Mouse (Mus musculus) liver, embryonic 16.5 days (tissue): ENCODE data around the gene Cdkn1b. TPM values are rescaled to one million over a fixed set of nuclear protein-coding genes. Genes with fewer than 3 reads are reported as not detected.

Experiments used
- ATAC-seq: fragments of 200-750 bp; cut with Nextera tagmentation; 2 replicates; pipeline ENCODE4 v1.8.0; 2017; ENCODE audit warnings: low read depth, mild to moderate bottlenecking, moderate number of reproducible peaks, moderate library complexity
- H3K27ac ChIP-seq: fragments of 300-500 bp; sonication (generic); 2 replicates; pipeline ENCODE4 v1.5.1; 2014; ENCODE audit warnings: mild to moderate bottlenecking, low read length
- H3K27me3 ChIP-seq: fragments of 300-500 bp; sonication (generic); 2 replicates; pipeline ENCODE4 v1.6.1; 2014; ENCODE audit warnings: low read depth, low read length, mixed read lengths; ENCODE audit not compliant: control insufficient read depth, insufficient read depth
- H3K36me3 ChIP-seq: fragments of 300-500 bp; sonication (generic); 2 replicates; pipeline ENCODE4 v1.6.1; 2014; ENCODE audit warnings: mild to moderate bottlenecking; ENCODE audit not compliant: control insufficient read depth, insufficient read depth
- H3K4me1 ChIP-seq: fragments of 300-500 bp; sonication (generic); 2 replicates; pipeline ENCODE4 v1.6.1; 2014; ENCODE audit warnings: low read depth, low read length, mixed read lengths; ENCODE audit not compliant: control insufficient read depth
- H3K4me2 ChIP-seq: fragments of 300-500 bp; sonication (generic); 2 replicates; pipeline ENCODE4 v1.6.1; 2014; ENCODE audit warnings: low read depth, low read length, mixed read lengths
- H3K4me3 ChIP-seq: fragments of 300-500 bp; sonication (generic); 2 replicates; pipeline ENCODE4 v1.5.1; 2014; ENCODE audit warnings: low read depth, mild to moderate bottlenecking, low read length
- H3K9ac ChIP-seq: fragments of 300-500 bp; sonication (generic); 2 replicates; pipeline ENCODE4 v1.6.1; 2014; ENCODE audit warnings: low read depth, low read length
- H3K9me3 ChIP-seq: fragments of 300-500 bp; sonication (generic); replicated peaks from 2 replicates; pipeline ENCODE4 v1.6.1; 2016; ENCODE audit warnings: low read length; ENCODE audit not compliant: control insufficient read depth
- WGBS: fragments of 180-500 bp; shearing (Covaris S2); extraction: QIAGEN DNeasy Blood & Tissue Kit; methylation state at CpG from one replicate; pipeline ENCODE4 v1.1.7; 2014; ENCODE audit not compliant: insufficient replicate concordance; 5-methylcytosine and 5-hydroxymethylcytosine counted together
- polyA plus RNA-seq: library from polyadenylated mRNA; unstranded; fragments of >200 nt; fragmentation: Nextera tagmentation; extraction: Ambion mirVana; gene quantifications from 2 replicates; pipeline ENCODE4 v1.2.1, GENCODE M21; 2015

Gene Cdkn1b
- polyA plus RNA-seq, 1 experiment from 2014 or later, result 11.7 TPM

- Histone ChIP-seq H3K27ac (no peak overlapping the region), H3K9me3 (no peaks in the 10 kb centered on the region), H3K4me1 (peaks cover 33% of the 10 kb centered on the region), H3K4me2 (peak overlapping the region; percentile 58), H3K27me3 (no peaks in the 10 kb centered on the region), H3K36me3 (peaks cover 16% of the 10 kb centered on the region), H3K4me3 (peak overlapping the region; percentile 18), H3K9ac (peak overlapping the region; percentile 3; the same call in 1 of the 2 replicates)
- no peak for ATAC-seq
- 49% methylated on average over 4 of the region's 4 CpGs for WGBS
These were observed 5.6 kb downstream of the Cdkn1b start for GRCm38 (mm10) chr6:134925673-134926337.

DNA sequence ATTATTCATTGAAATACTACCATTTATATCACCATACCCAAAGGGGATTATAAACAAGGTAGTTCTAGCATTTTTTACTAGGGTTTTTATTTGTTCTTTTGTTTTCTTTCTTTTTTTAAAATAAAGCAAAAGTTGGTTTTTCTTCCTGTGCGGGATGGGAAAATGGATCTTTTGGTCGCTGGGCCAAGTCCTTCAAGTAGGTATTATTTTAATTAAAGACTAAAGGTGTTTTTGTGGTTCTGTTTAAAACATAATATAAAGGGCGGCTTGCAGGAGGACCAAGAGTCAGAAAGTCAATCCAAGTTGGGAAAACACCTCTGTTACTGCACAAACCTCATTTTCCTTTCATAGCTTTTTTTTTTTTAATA is 6.1 kb downstream of the Cdkn1b start:
- H3K9me3 ChIP-seq, result no peaks in the 10 kb centered on the region
- no peak for ATAC-seq
- H3K9ac ChIP-seq, result peak overlapping the region; percentile 94
- WGBS, result 25% methylated on average over 3 of the region's 3 CpGs
- H3K4me3 ChIP-seq, result peak overlapping the region; percentile 86
- peak overlapping the region; percentile 99 for H3K4me2 ChIP-seq
- H3K4me1 ChIP-seq, result peaks cover 38% of the 10 kb centered on the region
- H3K27ac ChIP-seq, result peak overlapping the region; percentile 100
- H3K36me3 ChIP-seq, result peaks cover 16% of the 10 kb centered on the region
- no peaks in the 10 kb centered on the region for H3K27me3 ChIP-seq

- Histone ChIP-seq H3K9me3 (no peaks in the 10 kb centered on the region), H3K36me3 (peaks cover 16% of the 10 kb centered on the region), H3K4me3 (peak overlapping the region; percentile 86), H3K27ac (peak overlapping the region; percentile 100), H3K9ac (peak overlapping the region; percentile 94), H3K4me2 (peak overlapping the region; percentile 99), H3K27me3 (no peaks in the 10 kb centered on the region), H3K4me1 (peaks cover 37% of the 10 kb centered on the region)
- WGBS, result under 1% methylated on average over 63 of the region's 63 CpGs
- ATAC-seq, result peak; percentile 12
These were observed 6.8 kb downstream of the Cdkn1b start for GRCm38 (mm10) chr6:134926803-134927594.

DNA sequence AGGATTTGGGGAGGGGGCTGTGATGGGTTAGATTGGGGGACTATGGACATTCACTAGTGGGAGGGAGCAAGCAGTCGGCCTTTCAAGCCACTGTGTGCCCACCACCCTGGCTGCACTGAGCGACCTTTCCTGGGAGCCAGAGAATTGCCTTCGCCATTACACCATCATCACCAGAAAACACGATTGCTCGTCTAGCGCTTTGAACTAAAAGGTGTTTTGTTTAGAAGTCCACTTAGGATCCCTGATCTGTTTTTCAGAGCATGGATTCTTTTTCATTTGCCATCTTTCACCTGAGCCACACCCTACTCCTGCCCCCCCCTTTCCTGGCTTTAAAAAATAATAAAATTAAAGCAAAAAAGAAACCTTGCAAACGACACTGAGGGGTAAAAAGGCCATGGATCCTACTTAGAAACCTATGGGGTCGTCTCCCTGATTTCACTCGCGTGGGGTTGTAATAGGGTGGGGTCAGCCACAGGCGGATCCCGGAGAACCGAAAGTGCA is 7.4 kb downstream of the Cdkn1b start:
- WGBS, result under 1% methylated on average over 13 of the region's 13 CpGs
- ATAC-seq, result no peak
- Histone ChIP-seq H3K9me3 (no peaks in the 10 kb centered on the region), H3K4me3 (peak overlapping the region; percentile 86), H3K9ac (peak overlapping the region; percentile 94), H3K27me3 (no peaks in the 10 kb centered on the region), H3K4me2 (peak overlapping the region; percentile 99), H3K27ac (peak overlapping the region; percentile 100), H3K4me1 (peaks cover 36% of the 10 kb centered on the region), H3K36me3 (peaks cover 13% of the 10 kb centered on the region)

DNA sequence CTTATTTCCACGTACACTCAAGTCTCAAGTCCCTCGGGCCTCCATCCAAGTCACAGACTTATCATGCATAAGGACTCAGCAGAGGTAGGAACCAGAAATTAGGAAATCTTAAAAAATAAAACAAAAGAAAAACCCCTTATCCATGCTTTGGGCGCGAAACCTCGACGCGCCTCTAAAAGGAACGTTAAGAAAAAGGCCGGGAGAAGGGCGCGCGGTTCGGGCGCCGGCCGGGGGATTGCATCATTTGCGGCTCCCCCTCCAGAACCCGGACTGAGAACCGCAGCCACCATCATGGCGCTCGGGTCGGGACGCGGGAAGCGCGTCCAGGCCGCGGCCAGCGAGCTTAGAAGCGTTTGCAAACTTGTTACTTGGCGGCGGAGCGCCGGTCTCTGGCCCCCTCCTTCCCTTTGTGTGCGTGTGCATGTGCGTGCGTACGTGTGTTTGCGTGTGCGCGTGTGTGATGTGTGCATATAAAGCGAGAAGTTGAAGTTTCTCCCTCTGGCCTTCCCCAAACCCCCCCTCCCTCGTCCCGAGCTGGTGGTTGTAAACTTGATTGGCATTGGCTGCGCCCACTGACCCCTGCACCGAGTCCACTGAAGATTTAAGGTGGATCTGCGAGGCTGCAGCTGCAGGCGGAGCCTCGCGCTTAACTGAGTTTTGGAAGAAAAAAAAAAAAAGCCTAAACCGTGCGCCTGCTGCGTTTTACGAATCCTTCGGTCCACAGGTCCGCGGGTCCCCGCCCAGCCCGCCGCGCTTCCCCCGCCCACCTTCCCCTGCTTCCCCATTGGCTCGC is 8.1 kb downstream of the Cdkn1b start:
- peaks cover 10% of the 10 kb centered on the region for H3K36me3 ChIP-seq
- under 1% methylated on average over 63 of the region's 63 CpGs for WGBS
- H3K4me3 ChIP-seq, result peak overlapping the region; percentile 86
- peak overlapping the region; percentile 99 for H3K4me2 ChIP-seq
- H3K27ac ChIP-seq, result peak overlapping the region; percentile 100
- peak; percentile 79 for ATAC-seq
- H3K9me3 ChIP-seq, result no peaks in the 10 kb centered on the region
- peak overlapping the region; percentile 94 for H3K9ac ChIP-seq
- H3K4me1 ChIP-seq, result peaks cover 39% of the 10 kb centered on the region
- no peaks in the 10 kb centered on the region for H3K27me3 ChIP-seq

DNA sequence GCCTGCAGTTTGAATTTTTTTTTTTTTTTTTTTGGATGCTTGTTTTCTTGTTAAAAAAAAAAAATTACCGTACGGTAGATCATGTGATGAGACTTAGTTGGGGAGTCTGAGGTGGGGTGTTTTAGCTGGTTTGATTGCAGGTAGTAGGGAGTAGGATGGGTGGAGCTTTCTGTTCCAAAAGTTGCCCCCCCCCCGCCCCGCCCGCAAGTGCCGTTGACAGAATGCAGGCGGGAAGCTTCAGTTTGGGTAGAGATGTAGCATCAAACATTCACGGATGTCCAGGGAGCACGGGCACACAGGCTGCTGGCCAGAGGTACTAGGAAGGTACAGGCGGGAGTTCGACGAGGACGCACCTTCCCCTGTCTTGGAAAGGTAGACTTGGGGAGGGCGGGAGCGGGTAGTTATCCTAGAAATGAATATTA is 8.7 kb downstream of the Cdkn1b start:
- Histone ChIP-seq H3K4me2 (peak overlapping the region; percentile 99), H3K9ac (peak overlapping the region; percentile 94), H3K9me3 (no peaks in the 10 kb centered on the region), H3K27me3 (no peaks in the 10 kb centered on the region), H3K27ac (peak overlapping the region; percentile 100), H3K36me3 (peaks cover 7% of the 10 kb centered on the region), H3K4me3 (peak overlapping the region; percentile 86), H3K4me1 (peaks cover 39% of the 10 kb centered on the region)
- ATAC-seq, result peak; percentile 54
- 0% methylated on average over 15 of the region's 15 CpGs for WGBS

- ATAC-seq, result no peak
These were observed 9.7 kb downstream of the Cdkn1b start for GRCm38 (mm10) chr6:134929926-134930325.

DNA sequence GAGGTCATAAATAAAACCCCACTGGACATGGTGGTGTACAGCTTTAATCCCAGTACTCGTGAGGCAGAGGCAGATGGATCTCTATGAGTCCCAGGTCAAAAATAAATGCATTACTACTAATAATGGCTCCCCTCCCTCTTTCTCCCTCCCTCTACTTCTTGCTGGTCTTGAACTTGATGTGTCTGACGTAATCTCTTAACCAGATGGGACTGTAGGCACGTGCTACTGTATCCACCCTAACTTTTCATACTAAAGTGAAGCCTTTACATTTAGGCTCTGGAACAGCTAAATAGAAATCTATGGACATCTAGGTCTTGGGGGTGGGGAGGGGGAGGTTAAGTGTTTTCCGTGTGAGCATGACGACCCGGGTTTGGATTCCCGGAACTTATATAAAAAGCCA is 10.2 kb downstream of the Cdkn1b start:
- H3K27ac ChIP-seq, result peak overlapping the region; percentile 58
- peaks cover 3% of the 10 kb centered on the region; the same call in 1 of the 2 replicates for H3K36me3 ChIP-seq
- peak overlapping the region; percentile 94 for H3K9ac ChIP-seq
- 63% methylated on average over 7 of the region's 7 CpGs for WGBS
- no peaks in the 10 kb centered on the region for H3K27me3 ChIP-seq
- peaks cover 38% of the 10 kb centered on the region for H3K4me1 ChIP-seq
- H3K9me3 ChIP-seq, result no peaks in the 10 kb centered on the region
- H3K4me2 ChIP-seq, result peak overlapping the region; percentile 99
- ATAC-seq, result no peak
- peak overlapping the region; percentile 86 for H3K4me3 ChIP-seq

More at GRCm38 (mm10) chr6:134929926-134930325, 9.7 kb downstream of the Cdkn1b start:
- peak overlapping the region; percentile 86 for H3K4me3 ChIP-seq
- WGBS, result 15% methylated on average over 4 of the region's 4 CpGs
- H3K4me2 ChIP-seq, result peak overlapping the region; percentile 99
- peak overlapping the region; percentile 94 for H3K9ac ChIP-seq
- H3K36me3 ChIP-seq, result 0 out of 2 replicates have a peak, but pooled peaks cover 6% of the 10 kb centered on the region
- no peaks in the 10 kb centered on the region for H3K27me3 ChIP-seq
- no peaks in the 10 kb centered on the region for H3K9me3 ChIP-seq
- peak overlapping the region; percentile 58 for H3K27ac ChIP-seq
- H3K4me1 ChIP-seq, result peaks cover 40% of the 10 kb centered on the region
